12 mouse cellular contexts compared by ENCODE assay signal in genomic region chr12:84569336-84569970, GRCm38 (mm10). TPM values are rescaled to one million over a fixed set of nuclear protein-coding genes. Genes with fewer than 3 reads are reported as not detected.
DNase-seq lines count a peak whose midpoint lies in the region; ATAC-seq lines count a peak whose summit lies in the region.
"Had no signal": no experiment of that assay in that cellular context is flagged by ENCODE, and none has a peak within 500 bp of the region (broad histone marks: within the 10 kb centered on the region; RNA-seq: fewer than 3 reads in every experiment).

TSS of gene Vsx2 (plus strand) at chr12:84569762.

- no peak within 1 kb of the TSS for H3K27ac ChIP-seq in intestine, embryonic 14.5 days (ENCODE audit: low read depth)
- H3K27ac ChIP-seq in intestine, embryonic 15.5 days = no peak within 1 kb of the TSS
- no peak within 1 kb of the TSS for H3K27ac ChIP-seq in embryonic facial prominence, embryonic 11.5 days (replicated peaks; ENCODE audit: low read depth, low read length)
- no peak within 1 kb of the TSS for H3K27ac ChIP-seq in hindbrain, embryonic 15.5 days (replicated peaks)
- H3K27ac ChIP-seq in neural tube, embryonic 11.5 days (ENCODE audit: low read depth, low read length) = no peak within 1 kb of the TSS

- H3K9me3 ChIP-seq in intestine, embryonic 14.5 days (ENCODE audit: control insufficient read depth, low read length) = no peaks in the 10 kb centered on the region
- no peaks in the 10 kb centered on the region for H3K9me3 ChIP-seq in intestine, embryonic 15.5 days
- no peaks in the 10 kb centered on the region for H3K9me3 ChIP-seq in embryonic facial prominence, embryonic 11.5 days (replicated peaks; ENCODE audit: control insufficient read depth, low read length)
- H3K9me3 ChIP-seq in hindbrain, embryonic 15.5 days = no peaks in the 10 kb centered on the region
- no peaks in the 10 kb centered on the region for H3K9me3 ChIP-seq in neural tube, embryonic 11.5 days (ENCODE audit: control insufficient read depth, low read length)
- H3K9me3 ChIP-seq: G1E had no signal

- peaks cover 69% of the 10 kb centered on the region for H3K27me3 ChIP-seq in intestine, embryonic 14.5 days (replicated peaks; ENCODE audit: control insufficient read depth, insufficient read depth, low read length)
- H3K27me3 ChIP-seq in intestine, embryonic 15.5 days (replicated peaks) = peaks cover 63% of the 10 kb centered on the region
- H3K27me3 ChIP-seq in embryonic facial prominence, embryonic 11.5 days (ENCODE audit: control insufficient read depth, insufficient read depth, low read length) = peaks cover 53% of the 10 kb centered on the region
- H3K27me3 ChIP-seq in hindbrain, embryonic 15.5 days = peaks cover 67% of the 10 kb centered on the region
- H3K27me3 ChIP-seq in neural tube, embryonic 11.5 days (ENCODE audit: control insufficient read depth, insufficient read depth, low read length) = peaks cover 67% of the 10 kb centered on the region

- ATAC-seq in intestine, embryonic 14.5 days (replicated peaks; ENCODE audit: low FRiP score, low TSS enrichment, low read depth) = no peak
- no peak for ATAC-seq in intestine, embryonic 15.5 days
- ATAC-seq in embryonic facial prominence, embryonic 11.5 days (replicated peaks; ENCODE audit: insufficient number of reproducible peaks, low FRiP score, low TSS enrichment, low read depth) = 0 out of 2 replicates have a peak, but pooled peaks have one; percentile 16
- ATAC-seq in hindbrain, embryonic 15.5 days (ENCODE audit: low FRiP score, low read depth) = no peak
- ATAC-seq in neural tube, embryonic 11.5 days (ENCODE audit: insufficient read depth, low FRiP score, low TSS enrichment) = no peak
- ATAC-seq: intestine, postnatal 0 days had no signal

- DNase-seq in intestine, embryonic 14.5 days (ENCODE audit: low spot score) = peak; percentile 65
- no peak for DNase-seq in embryonic facial prominence, embryonic 11.5 days (ENCODE audit: low spot score)
- DNase-seq in neural tube, embryonic 11.5 days (ENCODE audit: low spot score) = peak; percentile 33
- DNase-seq in lung, postnatal 14 days = no peak
- DNase-seq in natural killer cell, adult 2 months (ENCODE audit: low spot score in 2 of 2) = no peak
- DNase-seq in lung, postnatal 10 days = no peak
- DNase-seq: liver; thymus, postnatal 36 days had no signal

- no peak within 1 kb of the TSS for H3K4me3 ChIP-seq in intestine, embryonic 14.5 days (ENCODE audit: low read depth, low read length)
- no peak within 1 kb of the TSS for H3K4me3 ChIP-seq in intestine, embryonic 15.5 days (replicated peaks)
- peak within 1 kb of the TSS; percentile 17 for H3K4me3 ChIP-seq in embryonic facial prominence, embryonic 11.5 days (ENCODE audit: low read depth, low read length)
- H3K4me3 ChIP-seq in hindbrain, embryonic 15.5 days = peak within 1 kb of the TSS; percentile 21
- peak within 1 kb of the TSS; percentile 24 for H3K4me3 ChIP-seq in neural tube, embryonic 11.5 days (ENCODE audit: low read depth, low read length)

- no peak within 1 kb of the TSS for H3K4me2 ChIP-seq in intestine, embryonic 14.5 days (ENCODE audit: low read length)
- no peak within 1 kb of the TSS for H3K4me2 ChIP-seq in intestine, embryonic 15.5 days (replicated peaks)
- H3K4me2 ChIP-seq in embryonic facial prominence, embryonic 11.5 days (ENCODE audit: low read depth, low read length) = peak within 1 kb of the TSS; percentile 21
- H3K4me2 ChIP-seq in hindbrain, embryonic 15.5 days = peak within 1 kb of the TSS; percentile 15
- H3K4me2 ChIP-seq in neural tube, embryonic 11.5 days (ENCODE audit: low read depth) = no peak within 1 kb of the TSS

- WGBS in intestine, embryonic 14.5 days = 1% methylated on average over 25 of the region's 25 CpGs
- 4% methylated on average over 25 of the region's 25 CpGs for WGBS in intestine, embryonic 15.5 days
- WGBS in embryonic facial prominence, embryonic 11.5 days = 2% methylated on average over 25 of the region's 25 CpGs
- 2% methylated on average over 25 of the region's 25 CpGs for WGBS in hindbrain, embryonic 15.5 days
- 2% methylated on average over 24 of the region's 25 CpGs for WGBS in neural tube, embryonic 11.5 days

- H3K4me1 ChIP-seq in intestine, embryonic 14.5 days (replicated peaks; ENCODE audit: control insufficient read depth, insufficient read depth, low read length) = no peaks in the 10 kb centered on the region
- H3K4me1 ChIP-seq in intestine, embryonic 15.5 days (replicated peaks) = peaks cover 13% of the 10 kb centered on the region; the same call in 1 of the 2 replicates
- H3K4me1 ChIP-seq in embryonic facial prominence, embryonic 11.5 days (ENCODE audit: control insufficient read depth, insufficient read depth, low read length) = no peaks in the 10 kb centered on the region; the same call in 1 of the 2 replicates
- H3K4me1 ChIP-seq in hindbrain, embryonic 15.5 days (replicated peaks) = peaks cover 17% of the 10 kb centered on the region
- no peaks in the 10 kb centered on the region for H3K4me1 ChIP-seq in neural tube, embryonic 11.5 days (ENCODE audit: control insufficient read depth, insufficient read depth, low read length)

- H3K36me3 ChIP-seq in intestine, embryonic 14.5 days (ENCODE audit: control insufficient read depth, insufficient read depth, low read length) = no peaks in the 10 kb centered on the region
- H3K36me3 ChIP-seq in intestine, embryonic 15.5 days = no peaks in the 10 kb centered on the region
- H3K36me3 ChIP-seq in embryonic facial prominence, embryonic 11.5 days (replicated peaks; ENCODE audit: control insufficient read depth, insufficient read depth, low read depth, low read length) = no peaks in the 10 kb centered on the region
- H3K36me3 ChIP-seq in hindbrain, embryonic 15.5 days = no peaks in the 10 kb centered on the region
- no peaks in the 10 kb centered on the region for H3K36me3 ChIP-seq in neural tube, embryonic 11.5 days (ENCODE audit: control insufficient read depth, insufficient read depth, low read length)
- H3K36me3 ChIP-seq: G1E had no signal

- no peak within 1 kb of the TSS for H3K9ac ChIP-seq in intestine, embryonic 14.5 days (ENCODE audit: low read length)
- no peak within 1 kb of the TSS for H3K9ac ChIP-seq in intestine, embryonic 15.5 days
- no peak within 1 kb of the TSS; the same call in 1 of the 2 replicates for H3K9ac ChIP-seq in embryonic facial prominence, embryonic 11.5 days (replicated peaks; ENCODE audit: low read length)
- H3K9ac ChIP-seq in hindbrain, embryonic 15.5 days = no peak within 1 kb of the TSS
- no peak within 1 kb of the TSS for H3K9ac ChIP-seq in neural tube, embryonic 11.5 days (ENCODE audit: low read length)

RNA-seq across cellular contexts. Expression of gene Vsx2, which starts in this region (rescaled TPM):
- polyA plus RNA-seq in intestine, embryonic 14.5 days (2014; fragmentation: Nextera tagmentation; extraction: Ambion mirVana) = not detected in 2 replicates
- polyA plus RNA-seq in intestine, embryonic 15.5 days (2015; fragmentation: Nextera tagmentation; extraction: Ambion mirVana) = not detected in 2 replicates
- polyA plus RNA-seq in embryonic facial prominence, embryonic 11.5 days (2014; fragmentation: Nextera tagmentation; extraction: Ambion mirVana) = 3.6 and 10.1 TPM in 2 replicates
- 3.6 TPM in 2 replicates for polyA plus RNA-seq in hindbrain, embryonic 15.5 days (2015; fragmentation: Nextera tagmentation; extraction: Ambion mirVana)
- 7.3 and 7.4 TPM in 2 replicates for polyA plus RNA-seq in neural tube, embryonic 11.5 days (2014; fragmentation: Nextera tagmentation; extraction: Ambion mirVana)
- polyA plus RNA-seq: G1E; intestine, postnatal 0 days had no signal

Comparison
In these comparisons a context has a peak if more than half of its experiments do, and no peak if none do; other contexts are left out.
1. Peak in DNase-seq in intestine, embryonic 14.5 days; RNA of the gene not detected or under 1 TPM.
2. H3K4me2 ChIP-seq: peak in embryonic facial prominence, embryonic 11.5 days (single experiment) and hindbrain, embryonic 15.5 days (single experiment); none in intestine, embryonic 14.5 days (single experiment), intestine, embryonic 15.5 days (single experiment) and neural tube, embryonic 11.5 days (single experiment).
3. H3K4me3 ChIP-seq: peak in embryonic facial prominence, embryonic 11.5 days (single experiment), hindbrain, embryonic 15.5 days (single experiment) and neural tube, embryonic 11.5 days (single experiment); none in intestine, embryonic 14.5 days (single experiment) and intestine, embryonic 15.5 days (single experiment).